Mouse (Mus musculus) liver, embryonic 14.5 days (tissue): ENCODE measurements at regions not wholly inside any gene's neighbourhood (a gene's known extent, or its start where the extent isn't known, plus 50 kb on each side); places are given as distances from the start of the nearest gene placed in this dataset.

Experiments used
- ATAC-seq: fragments of 200-750 bp; cut with Nextera tagmentation; 2 replicates; pipeline ENCODE4 v1.8.0; 2017; ENCODE audit warnings: moderate number of reproducible peaks, mild to moderate bottlenecking, moderate library complexity; ENCODE audit not compliant: insufficient read depth
- DNase-seq, 3 experiments: peaks; one replicate each; pipeline ENCODE4 v3.0.0-alpha.2; 2012 to 2013; ENCODE audit warnings: low read depth in 3 of 3, low spot score in 3 of 3
- H3K27ac ChIP-seq: fragments of 300-500 bp; sonication (generic); 2 replicates; pipeline ENCODE4 v1.5.1; 2014; ENCODE audit warnings: moderate library complexity, mild to moderate bottlenecking, control low read depth, inconsistent platforms
- H3K27me3 ChIP-seq: fragments of 300-500 bp; sonication (generic); 2 replicates; pipeline ENCODE4 v1.6.1; 2014; ENCODE audit warnings: mild to moderate bottlenecking, low read length, moderate library complexity; ENCODE audit not compliant: control insufficient read depth, insufficient read depth
- H3K36me3 ChIP-seq: fragments of 300-500 bp; sonication (generic); replicated peaks from 2 replicates; pipeline ENCODE4 v1.6.1; 2014; ENCODE audit warnings: low read depth; ENCODE audit not compliant: control insufficient read depth, insufficient read depth
- H3K4me1 ChIP-seq, 2 experiments: fragments of 200-500 bp in 1 of 2; fragments of 300-500 bp in 1 of 2; sonication (generic) in 1 of 2; replicated peaks; 2 replicates each; pipeline ENCODE4 v1.6.1; 2012 to 2014; ENCODE audit warnings: antibody characterized with exemption in 1 of 2, inconsistent platforms in 1 of 2, low read length in 1 of 2; ENCODE audit not compliant: control insufficient read depth in 2 of 2, insufficient read depth in 2 of 2
- H3K4me2 ChIP-seq: fragments of 300-500 bp; sonication (generic); 2 replicates; pipeline ENCODE4 v1.6.1; 2014; ENCODE audit warnings: low read depth, mild to moderate bottlenecking, control low read depth, moderate library complexity
- H3K4me3 ChIP-seq, 2 experiments: fragments of 200-500 bp in 1 of 2; fragments of 300-500 bp in 1 of 2; sonication (generic) in 1 of 2; 2 replicates each; pipeline ENCODE4 v1.5.1; 2012 to 2014; ENCODE audit warnings: low read depth in 2 of 2, low read length in 2 of 2, mild to moderate bottlenecking in 2 of 2, control low read depth in 1 of 2, inconsistent platforms in 1 of 2, moderate library complexity in 1 of 2; ENCODE audit not compliant: insufficient read depth in 1 of 2
- H3K9ac ChIP-seq: fragments of 300-500 bp; sonication (generic); replicated peaks from 2 replicates; pipeline ENCODE4 v1.6.1; 2014; ENCODE audit warnings: mild to moderate bottlenecking, control low read depth, moderate library complexity
- H3K9me3 ChIP-seq: fragments of 300-500 bp; sonication (generic); 2 replicates; pipeline ENCODE4 v1.6.1; 2016; ENCODE audit warnings: low read length, mixed read lengths; ENCODE audit not compliant: control insufficient read depth
- CTCF ChIP-seq: IDR thresholded peaks from 2 replicates; pipeline ENCODE4 v1.5.1; 2016; ENCODE audit warnings: antibody characterized with exemption, low read depth, control low read depth
- EP300 ChIP-seq: IDR thresholded peaks from 2 replicates; pipeline ENCODE4 v1.6.1; 2016; ENCODE audit warnings: antibody characterized with exemption, low read depth
- WGBS: fragments of 180-500 bp; shearing (Covaris S2); extraction: QIAGEN DNeasy Blood & Tissue Kit; methylation state at CpG from one replicate; pipeline ENCODE4 v1.1.7; 2014; ENCODE audit not compliant: insufficient replicate concordance; 5-methylcytosine and 5-hydroxymethylcytosine counted together

- 69% methylated on average over 16 of the region's 16 CpGs for WGBS
- TF ChIP-seq EP300 (no peak), CTCF (no peak)
- ATAC-seq (no peak), DNase-seq (no peak)
- no peaks in the 10 kb centered on the region for H3K36me3 ChIP-seq
- H3K4me3 ChIP-seq: no peak overlapping the region
- H3K27me3 ChIP-seq: no peaks in the 10 kb centered on the region
- H3K27ac ChIP-seq: no peak overlapping the region
- H3K4me2 ChIP-seq: no peak overlapping the region
- no peaks in the 10 kb centered on the region for H3K9me3 ChIP-seq
- H3K4me1 ChIP-seq: no peaks in the 10 kb centered on the region
- H3K9ac ChIP-seq: no peak overlapping the region
These were observed 98.6 kb upstream of the Eya4 start for GRCm38 (mm10) chr10:23448976-23449859.

GRCm38 (mm10) chr10:23430376-23430775, 79.8 kb upstream of the Eya4 start:
- WGBS: 53% methylated on average over 2 of the region's 2 CpGs

GRCm38 (mm10) chr10:23413794-23414518, 63.4 kb upstream of the Eya4 start:
- Histone ChIP-seq H3K4me2 (no peak overlapping the region), H3K9ac (no peak overlapping the region), H3K4me3 (no peak overlapping the region), H3K27ac (no peak overlapping the region), H3K36me3 (no peaks in the 10 kb centered on the region), H3K4me1 (no peaks in the 10 kb centered on the region), H3K9me3 (no peaks in the 10 kb centered on the region), H3K27me3 (no peaks in the 10 kb centered on the region)
- ATAC-seq (no peak), DNase-seq (no peak)
- 56% methylated on average over 7 of the region's 7 CpGs for WGBS
- no peak for TF ChIP-seq EP300
- no peak for TF ChIP-seq CTCF

More at GRCm38 (mm10) chr10:23430376-23430775, 79.8 kb upstream of the Eya4 start:
- no peaks in the 10 kb centered on the region for H3K4me1 ChIP-seq
- TF ChIP-seq CTCF: no peak
- no peak for TF ChIP-seq EP300
- no peaks in the 10 kb centered on the region for H3K27me3 ChIP-seq
- no peak for DNase-seq
- H3K36me3 ChIP-seq: no peaks in the 10 kb centered on the region
- no peak overlapping the region for H3K4me2 ChIP-seq
- no peak overlapping the region for H3K9ac ChIP-seq
- no peak overlapping the region for H3K4me3 ChIP-seq
- no peak overlapping the region for H3K27ac ChIP-seq
- ATAC-seq: no peak
- H3K9me3 ChIP-seq: no peaks in the 10 kb centered on the region

- Histone ChIP-seq H3K9ac (no peak overlapping the region), H3K9me3 (no peaks in the 10 kb centered on the region), H3K4me3 (no peak overlapping the region), H3K27me3 (no peaks in the 10 kb centered on the region), H3K36me3 (no peaks in the 10 kb centered on the region), H3K27ac (no peak overlapping the region), H3K4me1 (no peaks in the 10 kb centered on the region), H3K4me2 (no peak overlapping the region)
- WGBS: 49% methylated on average over 4 of the region's 4 CpGs
- TF ChIP-seq CTCF (no peak), EP300 (no peak)
- no peak for DNase-seq
- ATAC-seq: no peak
These were observed 52.9 kb upstream of the Eya4 start for GRCm38 (mm10) chr10:23403351-23403938.
